Mouse (Mus musculus) fibroblast of lung, adult 2 months (primary cell): ENCODE measurements around the gene Nt5c.
"Not testable (repeated sequence)": the region's sequence is repeated elsewhere in the genome, so short reads cannot be mapped to it uniquely, and the experiment has no call there.

Experiments used
- DNase-seq: peaks from one replicate; pipeline ENCODE4 v3.0.0-alpha.2; 2011; ENCODE audit warnings: low read depth

The Nt5c gene

GRCm38 (mm10) chr11:115464851-115465250 lies 26.8 kb downstream of the Nt5c start:
- no peak for DNase-seq

- no peak for DNase-seq
Observed at GRCm38 (mm10) chr11:115463397-115463796, 28.3 kb downstream of the Nt5c start.

- no peak for DNase-seq
Observed at GRCm38 (mm10) chr11:115462243-115462891, 29.3 kb downstream of the Nt5c start, which contains the start of gene Slc16a5. Gene Slc16a5 (plus strand): TSS chr11:115462474.

GRCm38 (mm10) chr11:115461846-115462242 lies 29.8 kb downstream of the Nt5c start:
- no peak for DNase-seq

GRCm38 (mm10) chr11:115460976-115461375 lies 30.7 kb downstream of the Nt5c start:
- no peak for DNase-seq

- DNase-seq, result no peak
Observed at GRCm38 (mm10) chr11:115457405-115457804, 34.3 kb downstream of the Nt5c start.

GRCm38 (mm10) chr11:115456182-115456581 lies 35.5 kb downstream of the Nt5c start:
- DNase-seq, result no peak

- DNase-seq, result no peak
Observed at GRCm38 (mm10) chr11:115455619-115456018, 36.0 kb downstream of the Nt5c start.

- not testable (repeated sequence) for DNase-seq
Observed at GRCm38 (mm10) chr11:115454822-115455221, 36.8 kb downstream of the Nt5c start.

GRCm38 (mm10) chr11:115453306-115453705 lies 38.4 kb downstream of the Nt5c start:
- DNase-seq, result no peak

GRCm38 (mm10) chr11:115452281-115452860 lies 39.3 kb downstream of the Nt5c start:
- no peak for DNase-seq

GRCm38 (mm10) chr11:115451781-115452241 lies 39.9 kb downstream of the Nt5c start:
- DNase-seq, result no peak

GRCm38 (mm10) chr11:115450176-115450575 lies 41.5 kb downstream of the Nt5c start:
- no peak for DNase-seq

GRCm38 (mm10) chr11:115448998-115449397 lies 42.7 kb downstream of the Nt5c start:
- DNase-seq, result no peak

- DNase-seq, result no peak
Observed at GRCm38 (mm10) chr11:115448075-115448474, 43.6 kb downstream of the Nt5c start.

- no peak for DNase-seq
Observed at GRCm38 (mm10) chr11:115447321-115447885, 44.3 kb downstream of the Nt5c start.

GRCm38 (mm10) chr11:115446906-115447305 lies 44.8 kb downstream of the Nt5c start:
- DNase-seq, result no peak

GRCm38 (mm10) chr11:115441417-115441816 lies 50.2 kb downstream of the Nt5c start:
- no peak for DNase-seq
